Mouse (Mus musculus): ENCODE measurements at regions not wholly inside any gene's neighbourhood (a gene's known extent, or its start where the extent isn't known, plus 50 kb on each side); places are given as distances from the start of the nearest gene placed in this dataset.

GRCm38 (mm10) chr6:143751076-143752070 is 584.4 kb downstream of the Etnk1 start:
- no peaks in the 10 kb centered on the region for H3K4me1 ChIP-seq (replicated peaks; ENCODE audit: control insufficient read depth, insufficient read depth, low read length)
- no peaks in the 10 kb centered on the region for H3K9me3 ChIP-seq (ENCODE audit: control insufficient read depth, low read length)
- no peak overlapping the region for H3K4me2 ChIP-seq (replicated peaks; ENCODE audit: low read depth, low read length)
- 78% methylated on average over 14 of the region's 14 CpGs for WGBS
- no peak overlapping the region for H3K27ac ChIP-seq (ENCODE audit: low read depth, low read length)
- H3K4me3 ChIP-seq (ENCODE audit: low read depth, low read length): no peak overlapping the region
- no peaks in the 10 kb centered on the region for H3K36me3 ChIP-seq (ENCODE audit: control insufficient read depth, insufficient read depth, low read length)
- no peak for ATAC-seq (ENCODE audit: low FRiP score)
- no peak for DNase-seq (ENCODE audit: low spot score)
- no peaks in the 10 kb centered on the region for H3K27me3 ChIP-seq (ENCODE audit: control insufficient read depth, insufficient read depth, low read length)
- no peak overlapping the region for H3K9ac ChIP-seq (ENCODE audit: low read depth, low read length)

DNA sequence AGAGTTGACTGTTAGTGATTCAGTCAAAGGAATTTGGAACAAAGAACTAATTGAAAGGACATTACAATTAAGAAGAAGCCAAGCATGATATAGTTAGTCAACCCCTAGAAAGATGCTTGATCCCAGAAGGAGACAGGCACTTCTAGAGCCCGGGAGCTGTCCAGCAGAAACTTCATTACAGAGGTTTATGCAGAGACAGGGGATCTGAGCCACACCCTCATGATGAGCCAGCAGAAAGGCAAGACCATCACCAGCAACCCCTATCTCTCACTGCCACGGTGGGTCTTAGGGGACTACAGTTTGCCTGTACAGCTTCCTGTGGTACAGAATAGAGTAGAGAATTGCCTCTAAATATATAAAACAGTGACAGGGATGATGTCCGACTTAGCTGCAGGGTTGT is 590.4 kb downstream of the Etnk1 start:
- ATAC-seq (ENCODE audit: low FRiP score) (no peak), DNase-seq (ENCODE audit: low spot score) (no peak)
- Histone ChIP-seq H3K9me3 (ENCODE audit: control insufficient read depth, low read length) (no peaks in the 10 kb centered on the region), H3K4me2 (replicated peaks; ENCODE audit: low read depth, low read length) (no peak overlapping the region), H3K9ac (ENCODE audit: low read depth, low read length) (no peak overlapping the region), H3K27me3 (ENCODE audit: control insufficient read depth, insufficient read depth, low read length) (no peaks in the 10 kb centered on the region), H3K36me3 (ENCODE audit: control insufficient read depth, insufficient read depth, low read length) (no peaks in the 10 kb centered on the region), H3K4me1 (replicated peaks; ENCODE audit: control insufficient read depth, insufficient read depth, low read length) (no peaks in the 10 kb centered on the region), H3K27ac (ENCODE audit: low read depth, low read length) (no peak overlapping the region), H3K4me3 (ENCODE audit: low read depth, low read length) (no peak overlapping the region)
- WGBS: 80% methylated on average over 3 of the region's 3 CpGs

DNA sequence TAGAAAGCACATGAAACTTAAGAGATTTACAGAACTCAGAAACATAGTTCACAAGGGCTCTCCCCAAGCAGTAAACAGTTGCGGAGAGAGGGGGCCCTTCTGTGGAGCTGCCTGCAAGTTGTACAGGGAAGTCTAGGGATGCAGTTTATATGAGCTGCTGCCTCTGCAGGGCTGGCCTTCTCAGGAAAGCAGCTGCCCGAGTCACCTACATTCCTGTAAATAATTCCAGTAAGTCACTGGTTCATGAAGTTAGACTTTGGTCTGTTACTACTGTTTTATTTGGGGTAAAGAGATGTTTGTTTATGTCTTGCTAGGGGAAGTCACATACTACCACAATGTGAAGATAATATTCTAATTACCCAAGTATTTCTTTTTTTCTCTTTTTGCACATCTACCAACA is 601.1 kb downstream of the Etnk1 start:
- H3K27me3 ChIP-seq (ENCODE audit: control insufficient read depth, insufficient read depth, low read length): no peaks in the 10 kb centered on the region
- no peak overlapping the region for H3K4me3 ChIP-seq (ENCODE audit: low read depth, low read length)
- H3K36me3 ChIP-seq (ENCODE audit: control insufficient read depth, insufficient read depth, low read length): no peaks in the 10 kb centered on the region
- DNase-seq (ENCODE audit: low spot score) (no peak), ATAC-seq (ENCODE audit: low FRiP score) (no peak)
- 99% methylated on average over 2 of the region's 2 CpGs for WGBS
- no peak overlapping the region for H3K27ac ChIP-seq (ENCODE audit: low read depth, low read length)
- no peak overlapping the region for H3K9ac ChIP-seq (ENCODE audit: low read depth, low read length)
- no peak overlapping the region for H3K4me2 ChIP-seq (replicated peaks; ENCODE audit: low read depth, low read length)
- no peaks in the 10 kb centered on the region for H3K4me1 ChIP-seq (replicated peaks; ENCODE audit: control insufficient read depth, insufficient read depth, low read length)
- H3K9me3 ChIP-seq (ENCODE audit: control insufficient read depth, low read length): no peaks in the 10 kb centered on the region
